Mouse (Mus musculus): ENCODE data around the gene Napepld. TPM values are rescaled to one million over a fixed set of nuclear protein-coding genes. Genes with fewer than 3 reads are reported as not detected.
A peak's percentile ranks its signal among the peaks of the same experiment; 100 is the strongest.

Napepld gene
- polyA plus RNA-seq (2014; fragmentation: Nextera tagmentation; extraction: Ambion mirVana) = 4.2 and 5.1 TPM in 2 replicates

DNA sequence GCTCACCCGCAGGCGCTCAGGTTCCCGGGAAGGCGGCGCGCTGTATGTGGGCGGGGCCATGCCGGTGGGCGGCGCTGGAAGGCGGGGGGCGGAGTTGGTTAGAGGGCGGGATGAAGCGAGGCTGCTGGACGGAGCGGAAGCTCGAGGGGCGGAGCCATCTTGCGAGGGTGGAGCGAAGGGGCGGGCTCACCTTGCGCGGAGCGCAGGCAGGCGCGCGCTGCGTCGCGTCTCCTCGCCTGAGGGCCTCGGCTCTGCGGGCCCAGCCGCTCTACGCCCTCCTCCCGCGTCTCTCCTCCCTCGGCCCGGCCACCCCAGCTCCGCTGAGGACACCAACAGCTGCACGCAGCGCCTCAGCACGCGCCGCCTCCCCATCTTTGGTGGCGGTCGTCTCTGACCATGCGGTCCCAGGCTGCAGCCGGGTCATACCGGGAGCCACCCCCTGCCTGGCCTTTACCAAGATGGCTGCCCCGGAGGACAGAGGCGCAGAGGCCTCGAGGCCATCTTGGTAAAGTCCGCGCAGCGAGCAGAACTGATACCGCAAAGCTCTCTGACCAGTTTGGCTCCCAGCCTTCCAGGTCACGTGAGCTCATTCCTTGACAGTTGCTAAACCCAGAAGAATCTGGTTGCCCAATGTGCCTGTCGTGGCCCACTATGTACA lies at the start of gene Napepld:
Napepld (minus strand) TSS at position 46 of the 658 bp plus-strand sequence.
- Histone ChIP-seq H3K9ac (ENCODE audit: low read length) (peak within 1 kb of the TSS; percentile 79), H3K27me3 (replicated peaks; ENCODE audit: control insufficient read depth, insufficient read depth, low read length) (no peaks in the 10 kb centered on the region), H3K4me1 (replicated peaks; ENCODE audit: control insufficient read depth, insufficient read depth, low read length) (no peaks in the 10 kb centered on the region), H3K9me3 (ENCODE audit: control insufficient read depth, low read length) (no peaks in the 10 kb centered on the region), H3K36me3 (ENCODE audit: control insufficient read depth, insufficient read depth, low read length) (no peaks in the 10 kb centered on the region), H3K27ac (ENCODE audit: low read depth) (peak within 1 kb of the TSS; percentile 95), H3K4me2 (ENCODE audit: low read length) (peak within 1 kb of the TSS; percentile 77), H3K4me3 (ENCODE audit: low read depth, low read length) (peak within 1 kb of the TSS; percentile 67)
- WGBS = under 1% methylated on average over 40 of the region's 59 CpGs
- ATAC-seq (replicated peaks; ENCODE audit: low FRiP score, low TSS enrichment, low read depth) (peak; percentile 100), DNase-seq (ENCODE audit: low spot score) (peak; percentile 100)

DNA sequence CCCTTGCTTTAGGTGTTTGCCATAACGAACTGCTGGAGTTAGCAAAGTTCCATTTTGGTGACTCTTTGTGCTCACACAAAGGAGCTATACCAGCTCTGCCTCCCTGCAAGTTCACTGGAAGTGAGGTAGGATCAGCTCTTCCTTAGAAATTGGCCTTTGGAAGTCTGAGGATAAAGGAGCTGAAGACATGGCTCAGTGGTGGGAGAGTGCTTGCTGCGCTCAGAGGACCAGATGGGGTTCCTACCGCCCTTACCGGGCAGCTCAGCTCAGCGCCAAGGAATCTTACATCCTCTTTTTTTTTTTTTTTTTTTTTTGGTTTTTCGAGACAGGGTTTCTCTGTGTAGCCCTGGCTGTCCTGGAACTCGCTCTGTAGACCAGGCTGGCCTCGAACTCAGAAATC lies 44.8 kb upstream of the Napepld start:
- no peaks in the 10 kb centered on the region for H3K27me3 ChIP-seq (replicated peaks; ENCODE audit: control insufficient read depth, insufficient read depth, low read length)
- H3K9me3 ChIP-seq (ENCODE audit: control insufficient read depth, low read length) = no peaks in the 10 kb centered on the region
- no peak overlapping the region for H3K27ac ChIP-seq (ENCODE audit: low read depth)
- DNase-seq (ENCODE audit: low spot score) = no peak
- no peaks in the 10 kb centered on the region for H3K4me1 ChIP-seq (replicated peaks; ENCODE audit: control insufficient read depth, insufficient read depth, low read length)
- 92% methylated on average over 6 of the region's 8 CpGs for WGBS
- peaks cover 87% of the 10 kb centered on the region for H3K36me3 ChIP-seq (ENCODE audit: control insufficient read depth, insufficient read depth, low read length)
- no peak overlapping the region for H3K9ac ChIP-seq (ENCODE audit: low read length)
- no peak overlapping the region for H3K4me2 ChIP-seq (ENCODE audit: low read length)
- no peak overlapping the region for H3K4me3 ChIP-seq (ENCODE audit: low read depth, low read length)
- ATAC-seq (replicated peaks; ENCODE audit: low FRiP score, low TSS enrichment, low read depth) = no peak

DNA sequence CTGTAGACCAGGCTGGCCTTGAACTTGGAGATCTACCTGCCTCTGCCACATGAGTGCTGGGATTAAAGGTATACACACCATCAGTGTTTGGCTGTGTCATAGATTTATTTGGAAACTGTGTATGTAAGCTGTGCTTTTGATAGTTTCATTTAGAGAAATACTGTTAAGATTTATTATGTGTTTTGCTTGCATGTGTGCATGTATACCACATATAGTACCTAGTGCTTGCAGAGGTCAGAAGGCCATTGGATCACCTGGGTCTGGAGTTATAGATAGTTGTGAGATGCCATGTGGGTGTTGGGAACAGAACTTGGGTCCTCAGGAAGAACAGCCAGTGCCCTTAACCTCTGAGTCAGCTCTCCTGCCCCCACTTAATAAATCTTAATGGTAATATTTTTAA lies 43.5 kb upstream of the Napepld start:
- DNase-seq (ENCODE audit: low spot score) (no peak), ATAC-seq (replicated peaks; ENCODE audit: low FRiP score, low TSS enrichment, low read depth) (no peak)
- Histone ChIP-seq H3K9ac (ENCODE audit: low read length) (no peak overlapping the region), H3K27ac (ENCODE audit: low read depth) (no peak overlapping the region), H3K27me3 (replicated peaks; ENCODE audit: control insufficient read depth, insufficient read depth, low read length) (no peaks in the 10 kb centered on the region), H3K9me3 (ENCODE audit: control insufficient read depth, low read length) (no peaks in the 10 kb centered on the region), H3K36me3 (ENCODE audit: control insufficient read depth, insufficient read depth, low read length) (peaks cover 96% of the 10 kb centered on the region), H3K4me2 (ENCODE audit: low read length) (no peak overlapping the region), H3K4me3 (ENCODE audit: low read depth, low read length) (no peak overlapping the region), H3K4me1 (replicated peaks; ENCODE audit: control insufficient read depth, insufficient read depth, low read length) (no peaks in the 10 kb centered on the region)

DNA sequence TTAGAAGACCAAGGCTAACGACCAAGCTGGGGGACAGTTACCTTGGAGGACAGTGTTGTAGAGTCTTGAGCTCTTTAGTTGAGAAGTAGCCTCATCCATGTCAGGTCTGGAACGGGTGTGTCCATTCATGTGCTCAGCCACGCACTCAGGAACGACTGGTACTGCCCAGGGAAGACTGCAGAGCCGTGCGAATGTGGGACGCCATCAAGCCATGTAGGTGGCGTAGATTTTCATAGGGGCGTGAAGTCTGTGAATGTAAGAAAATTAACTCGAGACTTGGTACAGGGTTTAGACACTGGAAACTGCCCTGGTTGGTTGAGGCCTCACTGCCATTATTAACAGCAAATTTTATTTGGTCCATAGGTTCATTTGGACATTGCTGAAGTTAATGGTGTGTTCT lies 42.4 kb upstream of the Napepld start:
- Histone ChIP-seq H3K9ac (ENCODE audit: low read length) (no peak overlapping the region), H3K9me3 (ENCODE audit: control insufficient read depth, low read length) (no peaks in the 10 kb centered on the region), H3K36me3 (ENCODE audit: control insufficient read depth, insufficient read depth, low read length) (peaks cover 94% of the 10 kb centered on the region), H3K27me3 (replicated peaks; ENCODE audit: control insufficient read depth, insufficient read depth, low read length) (no peaks in the 10 kb centered on the region), H3K4me1 (replicated peaks; ENCODE audit: control insufficient read depth, insufficient read depth, low read length) (no peaks in the 10 kb centered on the region), H3K4me2 (ENCODE audit: low read length) (no peak overlapping the region), H3K27ac (ENCODE audit: low read depth) (no peak overlapping the region), H3K4me3 (ENCODE audit: low read depth, low read length) (no peak overlapping the region)
- DNase-seq (ENCODE audit: low spot score) = no peak
- no peak for ATAC-seq (replicated peaks; ENCODE audit: low FRiP score, low TSS enrichment, low read depth)
- 94% methylated on average over 10 of the region's 10 CpGs for WGBS

DNA sequence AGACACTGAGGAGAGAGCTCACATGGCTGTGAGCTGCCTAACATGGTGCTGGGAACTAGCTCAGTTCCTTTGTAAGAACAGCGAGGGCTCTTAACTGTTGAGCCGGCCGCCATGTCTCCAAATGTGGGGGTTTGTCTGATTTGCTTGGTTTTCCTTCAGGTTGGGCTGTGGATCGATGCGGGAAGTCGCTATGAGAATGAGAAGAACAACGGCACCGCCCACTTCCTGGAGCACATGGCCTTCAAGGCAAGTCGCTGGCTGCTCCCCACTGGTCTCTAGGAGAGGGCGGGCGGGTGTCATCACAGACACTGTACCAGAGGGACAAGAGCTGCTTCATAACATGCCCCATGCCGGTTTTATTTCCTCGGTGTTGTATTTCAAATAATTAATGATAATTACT lies 38.7 kb upstream of the Napepld start:
- DNase-seq (ENCODE audit: low spot score) (no peak), ATAC-seq (replicated peaks; ENCODE audit: low FRiP score, low TSS enrichment, low read depth) (no peak)
- Histone ChIP-seq H3K27ac (ENCODE audit: low read depth) (no peak overlapping the region), H3K9me3 (ENCODE audit: control insufficient read depth, low read length) (no peaks in the 10 kb centered on the region), H3K4me3 (ENCODE audit: low read depth, low read length) (no peak overlapping the region), H3K27me3 (replicated peaks; ENCODE audit: control insufficient read depth, insufficient read depth, low read length) (no peaks in the 10 kb centered on the region), H3K36me3 (ENCODE audit: control insufficient read depth, insufficient read depth, low read length) (peaks cover 58% of the 10 kb centered on the region), H3K4me2 (ENCODE audit: low read length) (no peak overlapping the region), H3K9ac (ENCODE audit: low read length) (no peak overlapping the region), H3K4me1 (replicated peaks; ENCODE audit: control insufficient read depth, insufficient read depth, low read length) (peaks cover 7% of the 10 kb centered on the region)
- 89% methylated on average over 13 of the region's 13 CpGs for WGBS

DNA sequence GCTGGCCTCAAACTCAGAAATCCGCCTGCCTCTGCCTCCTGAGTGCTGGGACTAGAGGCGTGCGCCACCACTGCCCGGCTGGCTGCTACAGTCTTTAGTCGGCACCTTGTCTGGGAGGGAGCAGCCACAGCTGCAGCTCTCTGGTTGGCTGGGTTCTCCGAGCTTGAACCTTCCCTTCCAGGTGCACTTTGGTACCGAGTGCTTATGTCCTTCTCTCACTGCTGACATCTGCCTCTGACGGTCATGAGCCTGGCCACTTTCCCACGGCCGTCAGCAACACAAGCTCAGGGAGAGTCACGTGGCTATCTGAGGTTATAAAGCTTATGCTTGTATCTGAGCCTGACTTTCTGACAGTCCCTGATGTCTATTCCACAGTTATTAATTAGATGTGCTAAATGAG lies 37.9 kb upstream of the Napepld start:
- DNase-seq (ENCODE audit: low spot score) (no peak), ATAC-seq (replicated peaks; ENCODE audit: low FRiP score, low TSS enrichment, low read depth) (no peak)
- Histone ChIP-seq H3K4me3 (ENCODE audit: low read depth, low read length) (no peak overlapping the region), H3K27ac (ENCODE audit: low read depth) (no peak overlapping the region), H3K9ac (ENCODE audit: low read length) (no peak overlapping the region), H3K36me3 (ENCODE audit: control insufficient read depth, insufficient read depth, low read length) (peaks cover 50% of the 10 kb centered on the region), H3K4me1 (replicated peaks; ENCODE audit: control insufficient read depth, insufficient read depth, low read length) (peaks cover 7% of the 10 kb centered on the region), H3K9me3 (ENCODE audit: control insufficient read depth, low read length) (no peaks in the 10 kb centered on the region), H3K27me3 (replicated peaks; ENCODE audit: control insufficient read depth, insufficient read depth, low read length) (no peaks in the 10 kb centered on the region), H3K4me2 (ENCODE audit: low read length) (no peak overlapping the region)
- WGBS = 93% methylated on average over 11 of the region's 11 CpGs

DNA sequence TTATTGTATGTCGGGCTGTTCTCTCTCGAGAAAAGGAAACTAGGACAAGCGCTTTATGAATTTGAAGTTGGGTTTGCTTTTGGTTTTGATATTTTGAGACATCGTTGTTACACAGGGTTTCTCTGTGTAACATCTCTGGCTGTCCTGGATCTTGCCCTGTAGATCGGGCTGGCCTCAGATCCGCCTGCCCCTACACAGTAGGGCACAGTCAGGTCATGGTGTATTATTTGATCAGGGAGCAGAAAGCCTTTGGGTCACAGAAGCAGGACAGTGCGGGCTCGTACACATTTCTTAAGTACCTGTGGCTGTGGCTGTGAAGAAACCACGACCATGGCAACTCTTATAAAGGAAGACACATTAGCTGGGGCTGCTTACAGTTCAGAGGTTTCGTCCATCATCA lies 36.4 kb upstream of the Napepld start:
- DNase-seq (ENCODE audit: low spot score) (no peak), ATAC-seq (replicated peaks; ENCODE audit: low FRiP score, low TSS enrichment, low read depth) (no peak; the same call in 1 of the 2 replicates)
- Histone ChIP-seq H3K27me3 (replicated peaks; ENCODE audit: control insufficient read depth, insufficient read depth, low read length) (no peaks in the 10 kb centered on the region), H3K9ac (ENCODE audit: low read length) (peak overlapping the region; percentile 83), H3K27ac (ENCODE audit: low read depth) (peak overlapping the region; percentile 73; the same call in 1 of the 2 replicates), H3K9me3 (ENCODE audit: control insufficient read depth, low read length) (no peaks in the 10 kb centered on the region), H3K4me1 (replicated peaks; ENCODE audit: control insufficient read depth, insufficient read depth, low read length) (peaks cover 13% of the 10 kb centered on the region), H3K4me3 (ENCODE audit: low read depth, low read length) (peak overlapping the region; percentile 92), H3K4me2 (ENCODE audit: low read length) (peak overlapping the region; percentile 88), H3K36me3 (ENCODE audit: control insufficient read depth, insufficient read depth, low read length) (peaks cover 35% of the 10 kb centered on the region)
- 23% methylated on average over 10 of the region's 10 CpGs for WGBS

DNA sequence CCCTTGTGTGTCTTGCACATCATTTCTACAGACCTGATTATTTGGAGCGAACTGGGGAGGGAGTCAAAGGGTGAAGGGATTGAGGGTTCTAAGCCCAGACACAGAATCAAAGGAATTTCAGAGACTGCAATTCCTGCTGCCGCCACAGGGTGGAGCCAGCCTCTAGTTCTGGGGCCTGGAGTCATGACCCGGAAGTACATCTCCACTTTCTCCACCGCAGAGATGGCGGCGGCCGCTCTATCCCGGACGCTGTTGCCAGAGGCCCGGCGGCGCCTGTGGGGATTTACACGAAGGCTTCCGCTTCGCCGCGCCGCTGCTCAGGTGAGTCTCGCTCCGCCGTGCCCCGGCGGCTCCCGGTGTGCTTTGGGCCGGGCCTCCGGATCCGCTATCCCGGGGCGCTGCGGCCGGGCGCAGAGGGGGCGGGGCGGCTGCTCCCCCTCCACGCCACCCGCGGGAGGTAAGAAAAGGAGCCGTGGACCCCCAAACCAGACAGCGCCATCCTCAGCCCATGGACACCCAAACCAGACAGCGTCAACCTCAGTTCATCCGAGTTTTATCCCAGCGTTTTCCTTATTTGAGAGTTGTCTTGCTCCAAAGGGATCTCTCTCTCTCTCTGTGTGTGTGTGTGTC lies 35.9 kb upstream of the Napepld start, which contains the start of gene Pmpcb:
Pmpcb (plus strand) TSS at position 186 of the 630 bp plus-strand sequence.
- Histone ChIP-seq H3K27ac (ENCODE audit: low read depth) (peak within 1 kb of the TSS; percentile 73), H3K4me2 (ENCODE audit: low read length) (peak within 1 kb of the TSS; percentile 88), H3K4me3 (ENCODE audit: low read depth, low read length) (peak within 1 kb of the TSS; percentile 92), H3K27me3 (replicated peaks; ENCODE audit: control insufficient read depth, insufficient read depth, low read length) (no peaks in the 10 kb centered on the region), H3K4me1 (replicated peaks; ENCODE audit: control insufficient read depth, insufficient read depth, low read length) (peaks cover 13% of the 10 kb centered on the region), H3K9me3 (ENCODE audit: control insufficient read depth, low read length) (no peaks in the 10 kb centered on the region), H3K36me3 (ENCODE audit: control insufficient read depth, insufficient read depth, low read length) (peaks cover 30% of the 10 kb centered on the region), H3K9ac (ENCODE audit: low read length) (peak within 1 kb of the TSS; percentile 83)
- WGBS = under 1% methylated on average over 42 of the region's 42 CpGs
- peak; percentile 93 for DNase-seq (ENCODE audit: low spot score)
- peak; percentile 87 for ATAC-seq (replicated peaks; ENCODE audit: low FRiP score, low TSS enrichment, low read depth)

DNA sequence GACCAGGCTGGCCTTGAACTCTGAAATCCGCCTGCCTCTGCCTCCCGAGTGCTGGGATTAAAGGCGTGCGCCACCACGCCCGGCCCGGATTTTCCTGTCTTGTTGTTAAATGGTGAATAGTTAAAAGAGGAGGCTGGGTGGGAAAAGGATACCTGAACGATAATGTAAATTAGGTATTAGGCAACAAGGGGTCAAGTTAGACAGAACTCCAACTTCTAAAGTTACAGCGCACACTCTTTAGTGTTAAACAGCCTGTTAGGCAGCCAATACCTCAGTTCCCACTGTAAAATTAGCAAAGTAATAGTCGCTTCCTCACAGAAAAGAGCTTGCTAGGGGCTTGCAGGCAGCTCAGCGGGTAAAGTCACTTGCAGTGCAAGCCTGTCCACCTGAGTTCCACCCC lies 34.9 kb upstream of the Napepld start:
- Histone ChIP-seq H3K4me3 (ENCODE audit: low read depth, low read length) (no peak overlapping the region), H3K9ac (ENCODE audit: low read length) (no peak overlapping the region), H3K4me2 (ENCODE audit: low read length) (no peak overlapping the region), H3K4me1 (replicated peaks; ENCODE audit: control insufficient read depth, insufficient read depth, low read length) (peaks cover 13% of the 10 kb centered on the region), H3K36me3 (ENCODE audit: control insufficient read depth, insufficient read depth, low read length) (peaks cover 20% of the 10 kb centered on the region), H3K27ac (ENCODE audit: low read depth) (no peak overlapping the region), H3K9me3 (ENCODE audit: control insufficient read depth, low read length) (no peaks in the 10 kb centered on the region), H3K27me3 (replicated peaks; ENCODE audit: control insufficient read depth, insufficient read depth, low read length) (no peaks in the 10 kb centered on the region)
- 84% methylated on average over 11 of the region's 11 CpGs for WGBS
- no peak for ATAC-seq (replicated peaks; ENCODE audit: low FRiP score, low TSS enrichment, low read depth)
- no peak for DNase-seq (ENCODE audit: low spot score)

All from intestine, embryonic 14.5 days (tissue).